Mouse (Mus musculus): ENCODE data around the gene 1190005I06Rik. TPM values are rescaled to one million over a fixed set of nuclear protein-coding genes. Genes with fewer than 3 reads are reported as not detected.
A peak's percentile ranks its signal among the peaks of the same experiment; 100 is the strongest.

The 1190005I06Rik gene
- polyA plus RNA-seq, 1 experiment from 2014 or later, result 11.8 TPM

GRCm38 (mm10) chr8:120616663-120617626 is 30.5 kb downstream of the 1190005I06Rik start:
- Histone ChIP-seq H3K9me3 (no peaks in the 10 kb centered on the region), H3K4me3 (no peak overlapping the region), H3K27me3 (no peaks in the 10 kb centered on the region), H3K4me1 (peaks cover 28% of the 10 kb centered on the region), H3K4me2 (replicated peaks) (no peak overlapping the region), H3K27ac (peak overlapping the region; percentile 70), H3K36me3 (no peaks in the 10 kb centered on the region), H3K9ac (no peak overlapping the region)
- WGBS, result 19% methylated on average over 7 of the region's 8 CpGs
- no peak; the same call in 1 of the 2 replicates for ATAC-seq (ENCODE audit: insufficient number of reproducible peaks, insufficient read depth, low FRiP score, low TSS enrichment)

GRCm38 (mm10) chr8:120614491-120614890 is 32.9 kb downstream of the 1190005I06Rik start:
- ATAC-seq (ENCODE audit: insufficient number of reproducible peaks, insufficient read depth, low FRiP score, low TSS enrichment), result no peak
- Histone ChIP-seq H3K36me3 (no peaks in the 10 kb centered on the region), H3K27me3 (peaks cover 3% of the 10 kb centered on the region), H3K9ac (no peak overlapping the region), H3K4me3 (no peak overlapping the region), H3K4me2 (replicated peaks) (no peak overlapping the region), H3K9me3 (no peaks in the 10 kb centered on the region), H3K27ac (no peak overlapping the region), H3K4me1 (peaks cover 20% of the 10 kb centered on the region)
- 92% methylated on average over 3 of the region's 3 CpGs for WGBS

GRCm38 (mm10) chr8:120610824-120611223 is 36.6 kb downstream of the 1190005I06Rik start:
- Histone ChIP-seq H3K4me3 (no peak overlapping the region), H3K4me1 (peaks cover 4% of the 10 kb centered on the region; the same call in 1 of the 2 replicates), H3K4me2 (replicated peaks) (no peak overlapping the region), H3K9ac (no peak overlapping the region), H3K9me3 (no peaks in the 10 kb centered on the region), H3K36me3 (no peaks in the 10 kb centered on the region), H3K27ac (no peak overlapping the region), H3K27me3 (peaks cover 4% of the 10 kb centered on the region)
- WGBS, result 89% methylated on average over 6 of the region's 6 CpGs
- ATAC-seq (ENCODE audit: insufficient number of reproducible peaks, insufficient read depth, low FRiP score, low TSS enrichment), result no peak

- Histone ChIP-seq H3K4me1 (0 out of 2 replicates have a peak, but pooled peaks cover 2% of the 10 kb centered on the region), H3K36me3 (no peaks in the 10 kb centered on the region), H3K9ac (no peak overlapping the region), H3K27me3 (peaks cover 4% of the 10 kb centered on the region), H3K9me3 (no peaks in the 10 kb centered on the region), H3K4me3 (no peak overlapping the region), H3K27ac (no peak overlapping the region), H3K4me2 (replicated peaks) (no peak overlapping the region)
- WGBS, result 9% methylated on average over 7 of the region's 7 CpGs
- ATAC-seq (ENCODE audit: insufficient number of reproducible peaks, insufficient read depth, low FRiP score, low TSS enrichment), result no peak
Measured at GRCm38 (mm10) chr8:120607885-120608284, 39.5 kb downstream of the 1190005I06Rik start.

GRCm38 (mm10) chr8:120607460-120607859 is 40.0 kb downstream of the 1190005I06Rik start:
- Histone ChIP-seq H3K36me3 (no peaks in the 10 kb centered on the region), H3K4me1 (peaks cover 6% of the 10 kb centered on the region; the same call in 1 of the 2 replicates), H3K4me3 (no peak overlapping the region), H3K27ac (no peak overlapping the region), H3K9me3 (no peaks in the 10 kb centered on the region), H3K27me3 (peaks cover 4% of the 10 kb centered on the region), H3K9ac (no peak overlapping the region), H3K4me2 (replicated peaks) (no peak overlapping the region)
- no peak for ATAC-seq (ENCODE audit: insufficient number of reproducible peaks, insufficient read depth, low FRiP score, low TSS enrichment)
- WGBS, result 85% methylated on average over 9 of the region's 9 CpGs

GRCm38 (mm10) chr8:120602672-120603071 is 44.8 kb downstream of the 1190005I06Rik start:
- 27% methylated on average over 6 of the region's 6 CpGs for WGBS
- Histone ChIP-seq H3K9me3 (0 out of 2 replicates have a peak, but pooled peaks cover 3% of the 10 kb centered on the region), H3K27ac (no peak overlapping the region), H3K27me3 (peaks cover 4% of the 10 kb centered on the region; the same call in 1 of the 2 replicates), H3K36me3 (no peaks in the 10 kb centered on the region), H3K4me2 (replicated peaks) (no peak overlapping the region), H3K4me3 (no peak overlapping the region), H3K4me1 (peaks cover 13% of the 10 kb centered on the region; the same call in 1 of the 2 replicates), H3K9ac (no peak overlapping the region)
- ATAC-seq (ENCODE audit: insufficient number of reproducible peaks, insufficient read depth, low FRiP score, low TSS enrichment), result no peak

GRCm38 (mm10) chr8:120599504-120599903 is 47.9 kb downstream of the 1190005I06Rik start:
- Histone ChIP-seq H3K27ac (no peak overlapping the region), H3K9ac (no peak overlapping the region), H3K9me3 (0 out of 2 replicates have a peak, but pooled peaks cover 3% of the 10 kb centered on the region), H3K4me2 (replicated peaks) (no peak overlapping the region), H3K36me3 (no peaks in the 10 kb centered on the region), H3K4me3 (no peak overlapping the region), H3K27me3 (peaks cover 4% of the 10 kb centered on the region; the same call in 1 of the 2 replicates), H3K4me1 (peaks cover 13% of the 10 kb centered on the region; the same call in 1 of the 2 replicates)
- no peak for ATAC-seq (ENCODE audit: insufficient number of reproducible peaks, insufficient read depth, low FRiP score, low TSS enrichment)
- 56% methylated on average over 7 of the region's 7 CpGs for WGBS

GRCm38 (mm10) chr8:120598579-120598978 is 48.9 kb downstream of the 1190005I06Rik start:
- ATAC-seq (ENCODE audit: insufficient number of reproducible peaks, insufficient read depth, low FRiP score, low TSS enrichment), result no peak
- WGBS, result 26% methylated on average over 24 of the region's 24 CpGs
- no peak overlapping the region for H3K27ac ChIP-seq
- H3K27me3 ChIP-seq, result peaks cover 4% of the 10 kb centered on the region; the same call in 1 of the 2 replicates
- 0 out of 2 replicates have a peak, but pooled peaks cover 3% of the 10 kb centered on the region for H3K9me3 ChIP-seq
- H3K4me2 ChIP-seq (replicated peaks), result peak overlapping the region; percentile 34
- H3K4me3 ChIP-seq, result peak overlapping the region; percentile 2; the same call in 1 of the 2 replicates
- H3K36me3 ChIP-seq, result no peaks in the 10 kb centered on the region
- no peak overlapping the region for H3K9ac ChIP-seq
- peaks cover 13% of the 10 kb centered on the region; the same call in 1 of the 2 replicates for H3K4me1 ChIP-seq

- Histone ChIP-seq H3K9ac (no peak overlapping the region), H3K27me3 (peaks cover 4% of the 10 kb centered on the region; the same call in 1 of the 2 replicates), H3K4me3 (no peak overlapping the region), H3K4me2 (replicated peaks) (no peak overlapping the region), H3K4me1 (peaks cover 11% of the 10 kb centered on the region; the same call in 1 of the 2 replicates), H3K9me3 (no peaks in the 10 kb centered on the region), H3K36me3 (no peaks in the 10 kb centered on the region), H3K27ac (no peak overlapping the region)
- WGBS, result 9% methylated on average over 5 of the region's 5 CpGs
- ATAC-seq (ENCODE audit: insufficient number of reproducible peaks, insufficient read depth, low FRiP score, low TSS enrichment), result no peak
Measured at GRCm38 (mm10) chr8:120595963-120596362, 51.5 kb downstream of the 1190005I06Rik start.

- no peak for ATAC-seq (ENCODE audit: insufficient number of reproducible peaks, insufficient read depth, low FRiP score, low TSS enrichment)
- no peaks in the 10 kb centered on the region for H3K36me3 ChIP-seq
- H3K9me3 ChIP-seq, result no peaks in the 10 kb centered on the region
- H3K4me3 ChIP-seq, result no peak overlapping the region
- peaks cover 16% of the 10 kb centered on the region for H3K4me1 ChIP-seq
- H3K27ac ChIP-seq, result no peak overlapping the region
- no peak overlapping the region for H3K4me2 ChIP-seq (replicated peaks)
- peaks cover 4% of the 10 kb centered on the region; the same call in 1 of the 2 replicates for H3K27me3 ChIP-seq
- H3K9ac ChIP-seq, result no peak overlapping the region
- WGBS, result 89% methylated on average over 5 of the region's 5 CpGs
Measured at GRCm38 (mm10) chr8:120594571-120594970, 52.9 kb downstream of the 1190005I06Rik start.

- ATAC-seq (ENCODE audit: insufficient number of reproducible peaks, insufficient read depth, low FRiP score, low TSS enrichment), result no peak
- Histone ChIP-seq H3K4me1 (peaks cover 14% of the 10 kb centered on the region), H3K27ac (no peak overlapping the region), H3K36me3 (no peaks in the 10 kb centered on the region), H3K4me3 (no peak overlapping the region), H3K9me3 (no peaks in the 10 kb centered on the region), H3K4me2 (replicated peaks) (no peak overlapping the region), H3K27me3 (no peaks in the 10 kb centered on the region), H3K9ac (no peak overlapping the region)
- WGBS, result 74% methylated on average over 10 of the region's 10 CpGs
Measured at GRCm38 (mm10) chr8:120591587-120592292, 55.7 kb downstream of the 1190005I06Rik start.
